Mouse (Mus musculus): ENCODE measurements at regions not wholly inside any gene's neighbourhood (a gene's known extent, or its start where the extent isn't known, plus 50 kb on each side); places are given as distances from the start of the nearest gene placed in this dataset.

- no peak overlapping the region for H3K9ac ChIP-seq (ENCODE audit: low read length)
- no peak overlapping the region for H3K4me2 ChIP-seq (ENCODE audit: low read depth)
- no peaks in the 10 kb centered on the region for H3K9me3 ChIP-seq (ENCODE audit: control insufficient read depth, low read length)
- H3K27me3 ChIP-seq (ENCODE audit: control insufficient read depth, insufficient read depth, low read length), result no peaks in the 10 kb centered on the region
- H3K4me3 ChIP-seq (ENCODE audit: low read depth, low read length), result no peak overlapping the region
- 72% methylated on average over 8 of the region's 8 CpGs for WGBS
- no peaks in the 10 kb centered on the region for H3K4me1 ChIP-seq (ENCODE audit: control insufficient read depth, insufficient read depth, low read length)
- ATAC-seq (ENCODE audit: insufficient read depth, low FRiP score, low TSS enrichment) (no peak), DNase-seq (ENCODE audit: low spot score) (no peak)
- no peak overlapping the region for H3K27ac ChIP-seq (ENCODE audit: low read depth, low read length)
- H3K36me3 ChIP-seq (ENCODE audit: control insufficient read depth, insufficient read depth, low read length), result no peaks in the 10 kb centered on the region
Observed at GRCm38 (mm10) chr1:41133946-41134345, 328.5 kb downstream of the Tmem182 start.

- Histone ChIP-seq H3K36me3 (ENCODE audit: control insufficient read depth, insufficient read depth, low read length) (no peaks in the 10 kb centered on the region), H3K27ac (ENCODE audit: low read depth, low read length) (no peak overlapping the region), H3K4me1 (ENCODE audit: control insufficient read depth, insufficient read depth, low read length) (no peaks in the 10 kb centered on the region), H3K4me2 (ENCODE audit: low read depth) (no peak overlapping the region), H3K4me3 (ENCODE audit: low read depth, low read length) (no peak overlapping the region), H3K9me3 (ENCODE audit: control insufficient read depth, low read length) (no peaks in the 10 kb centered on the region; the same call in 1 of the 2 replicates), H3K27me3 (ENCODE audit: control insufficient read depth, insufficient read depth, low read length) (no peaks in the 10 kb centered on the region), H3K9ac (ENCODE audit: low read length) (no peak overlapping the region)
- ATAC-seq (ENCODE audit: insufficient read depth, low FRiP score, low TSS enrichment) (no peak), DNase-seq (ENCODE audit: low spot score) (no peak)
- 95% methylated on average over 2 of the region's 2 CpGs for WGBS
Observed at GRCm38 (mm10) chr1:41139725-41140124, 334.3 kb downstream of the Tmem182 start.

- H3K9ac ChIP-seq (ENCODE audit: low read length), result no peak overlapping the region
- H3K4me3 ChIP-seq (ENCODE audit: low read depth, low read length), result no peak overlapping the region
- no peaks in the 10 kb centered on the region; the same call in 1 of the 2 replicates for H3K9me3 ChIP-seq (ENCODE audit: control insufficient read depth, low read length)
- DNase-seq (ENCODE audit: low spot score) (peak; percentile 46), ATAC-seq (ENCODE audit: insufficient read depth, low FRiP score, low TSS enrichment) (peak; percentile 89)
- H3K4me2 ChIP-seq (ENCODE audit: low read depth), result no peak overlapping the region
- no peak overlapping the region for H3K27ac ChIP-seq (ENCODE audit: low read depth, low read length)
- no peaks in the 10 kb centered on the region for H3K36me3 ChIP-seq (ENCODE audit: control insufficient read depth, insufficient read depth, low read length)
- H3K4me1 ChIP-seq (ENCODE audit: control insufficient read depth, insufficient read depth, low read length), result no peaks in the 10 kb centered on the region
- WGBS, result 20% methylated on average over 1 of the region's 1 CpGs
- H3K27me3 ChIP-seq (ENCODE audit: control insufficient read depth, insufficient read depth, low read length), result no peaks in the 10 kb centered on the region
Observed at GRCm38 (mm10) chr1:41140542-41140941, 335.1 kb downstream of the Tmem182 start.

- ATAC-seq (ENCODE audit: insufficient read depth, low FRiP score, low TSS enrichment) (no peak), DNase-seq (ENCODE audit: low spot score) (no peak)
- no peaks in the 10 kb centered on the region for H3K36me3 ChIP-seq (ENCODE audit: control insufficient read depth, insufficient read depth, low read length)
- H3K4me1 ChIP-seq (ENCODE audit: control insufficient read depth, insufficient read depth, low read length), result no peaks in the 10 kb centered on the region
- H3K9ac ChIP-seq (ENCODE audit: low read length), result no peak overlapping the region
- no peaks in the 10 kb centered on the region; the same call in 1 of the 2 replicates for H3K9me3 ChIP-seq (ENCODE audit: control insufficient read depth, low read length)
- no peak overlapping the region for H3K4me3 ChIP-seq (ENCODE audit: low read depth, low read length)
- WGBS, result 90% methylated on average over 4 of the region's 4 CpGs
- no peaks in the 10 kb centered on the region for H3K27me3 ChIP-seq (ENCODE audit: control insufficient read depth, insufficient read depth, low read length)
- H3K27ac ChIP-seq (ENCODE audit: low read depth, low read length), result no peak overlapping the region
- H3K4me2 ChIP-seq (ENCODE audit: low read depth), result no peak overlapping the region
Observed at GRCm38 (mm10) chr1:41141992-41142391, 336.6 kb downstream of the Tmem182 start.

GRCm38 (mm10) chr1:41152516-41152915 is 347.1 kb downstream of the Tmem182 start:
- 55% methylated on average over 1 of the region's 1 CpGs for WGBS
- H3K9ac ChIP-seq (ENCODE audit: low read length), result no peak overlapping the region
- H3K9me3 ChIP-seq (ENCODE audit: control insufficient read depth, low read length), result no peaks in the 10 kb centered on the region
- H3K27ac ChIP-seq (ENCODE audit: low read depth, low read length), result no peak overlapping the region
- DNase-seq (ENCODE audit: low spot score) (peak; percentile 32), ATAC-seq (ENCODE audit: insufficient read depth, low FRiP score, low TSS enrichment) (no peak)
- peaks cover 3% of the 10 kb centered on the region; the same call in 1 of the 2 replicates for H3K4me1 ChIP-seq (ENCODE audit: control insufficient read depth, insufficient read depth, low read length)
- H3K27me3 ChIP-seq (ENCODE audit: control insufficient read depth, insufficient read depth, low read length), result no peaks in the 10 kb centered on the region
- no peak overlapping the region for H3K4me2 ChIP-seq (ENCODE audit: low read depth)
- H3K4me3 ChIP-seq (ENCODE audit: low read depth, low read length), result no peak overlapping the region
- H3K36me3 ChIP-seq (ENCODE audit: control insufficient read depth, insufficient read depth, low read length), result no peaks in the 10 kb centered on the region

- H3K27ac ChIP-seq (ENCODE audit: low read depth, low read length), result no peak overlapping the region
- DNase-seq (ENCODE audit: low spot score), result peak; percentile 30
Observed at GRCm38 (mm10) chr1:41153174-41153999, 348.0 kb downstream of the Tmem182 start.

GRCm38 (mm10) chr1:41154198-41154597 is 348.8 kb downstream of the Tmem182 start:
- Histone ChIP-seq H3K4me2 (ENCODE audit: low read depth) (no peak overlapping the region), H3K4me3 (ENCODE audit: low read depth, low read length) (no peak overlapping the region), H3K36me3 (ENCODE audit: control insufficient read depth, insufficient read depth, low read length) (no peaks in the 10 kb centered on the region), H3K27ac (ENCODE audit: low read depth, low read length) (no peak overlapping the region), H3K4me1 (ENCODE audit: control insufficient read depth, insufficient read depth, low read length) (peaks cover 8% of the 10 kb centered on the region; the same call in 1 of the 2 replicates), H3K27me3 (ENCODE audit: control insufficient read depth, insufficient read depth, low read length) (no peaks in the 10 kb centered on the region), H3K9me3 (ENCODE audit: control insufficient read depth, low read length) (no peaks in the 10 kb centered on the region), H3K9ac (ENCODE audit: low read length) (no peak overlapping the region)
- ATAC-seq (ENCODE audit: insufficient read depth, low FRiP score, low TSS enrichment), result no peak
- no peak for DNase-seq (ENCODE audit: low spot score)
- WGBS, result 66% methylated on average over 4 of the region's 4 CpGs

More at GRCm38 (mm10) chr1:41153174-41153999, 348.0 kb downstream of the Tmem182 start:
- H3K9ac ChIP-seq (ENCODE audit: low read length), result no peak overlapping the region
- H3K9me3 ChIP-seq (ENCODE audit: control insufficient read depth, low read length), result no peaks in the 10 kb centered on the region
- H3K27me3 ChIP-seq (ENCODE audit: control insufficient read depth, insufficient read depth, low read length), result no peaks in the 10 kb centered on the region
- H3K4me2 ChIP-seq (ENCODE audit: low read depth), result no peak overlapping the region
- peak; percentile 58 for ATAC-seq (ENCODE audit: insufficient read depth, low FRiP score, low TSS enrichment)
- H3K4me3 ChIP-seq (ENCODE audit: low read depth, low read length), result no peak overlapping the region
- H3K4me1 ChIP-seq (ENCODE audit: control insufficient read depth, insufficient read depth, low read length), result peaks cover 8% of the 10 kb centered on the region; the same call in 1 of the 2 replicates
- 43% methylated on average over 14 of the region's 14 CpGs for WGBS
- H3K36me3 ChIP-seq (ENCODE audit: control insufficient read depth, insufficient read depth, low read length), result no peaks in the 10 kb centered on the region

- Histone ChIP-seq H3K9ac (ENCODE audit: low read length) (no peak overlapping the region), H3K4me1 (ENCODE audit: control insufficient read depth, insufficient read depth, low read length) (peaks cover 8% of the 10 kb centered on the region; the same call in 1 of the 2 replicates), H3K9me3 (ENCODE audit: control insufficient read depth, low read length) (no peaks in the 10 kb centered on the region), H3K27me3 (ENCODE audit: control insufficient read depth, insufficient read depth, low read length) (no peaks in the 10 kb centered on the region), H3K4me2 (ENCODE audit: low read depth) (no peak overlapping the region), H3K27ac (ENCODE audit: low read depth, low read length) (no peak overlapping the region), H3K36me3 (ENCODE audit: control insufficient read depth, insufficient read depth, low read length) (no peaks in the 10 kb centered on the region), H3K4me3 (ENCODE audit: low read depth, low read length) (no peak overlapping the region)
- DNase-seq (ENCODE audit: low spot score) (peak; percentile 39), ATAC-seq (ENCODE audit: insufficient read depth, low FRiP score, low TSS enrichment) (peak; percentile 28; the same call in 1 of the 2 replicates)
- 46% methylated on average over 10 of the region's 10 CpGs for WGBS
Observed at GRCm38 (mm10) chr1:41156946-41157345, 351.5 kb downstream of the Tmem182 start.
